Mouse (Mus musculus) splenic B cell, adult 2 months (primary cell): Measurements from ENCODE around the gene Gfpt2.

Experiments
- DNase-seq: peaks from one replicate; pipeline ENCODE4 v3.0.0-alpha.2; 2011; ENCODE audit warnings: low read depth, low spot score
- H3K27me3 ChIP-seq: 2 replicates; pipeline ENCODE4 v1.6.1; 2012; ENCODE audit warnings: mild to moderate bottlenecking, low read length, moderate library complexity, mixed read lengths; ENCODE audit not compliant: control insufficient read depth, poor library complexity, insufficient read depth, severe bottlenecking
- H3K36me3 ChIP-seq: 2 replicates; pipeline ENCODE4 v1.6.1; 2012; ENCODE audit warnings: mild to moderate bottlenecking, low read length, moderate library complexity, mixed read lengths; ENCODE audit not compliant: control insufficient read depth, poor library complexity, insufficient read depth, severe bottlenecking

Gene Gfpt2

GRCm38 (mm10) chr11:49869762-49870161, 75.8 kb downstream of the Gfpt2 start:
- H3K36me3 ChIP-seq: peaks cover 12% of the 10 kb centered on the region
- DNase-seq: peak; percentile 79
- H3K27me3 ChIP-seq: no peaks in the 10 kb centered on the region

DNA sequence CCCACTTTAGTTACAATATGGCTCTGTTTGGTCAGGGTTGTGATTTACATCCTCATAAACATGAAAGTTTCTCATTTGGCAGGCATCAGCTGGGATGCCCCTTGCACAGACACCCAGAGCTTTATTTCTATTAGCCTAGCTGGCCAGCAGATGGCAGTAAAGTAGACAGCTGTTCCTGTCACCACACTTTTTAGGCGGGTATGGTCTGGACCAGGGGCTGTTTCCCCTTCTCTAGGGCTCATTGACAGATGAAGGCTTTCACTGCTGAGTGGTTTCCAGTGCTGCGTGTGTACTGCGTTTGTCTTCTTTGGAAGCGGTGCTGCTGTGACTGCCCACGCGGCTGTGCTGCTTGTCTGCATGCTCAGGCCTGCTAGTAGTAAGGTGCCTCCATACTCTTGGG, 77.9 kb downstream of the Gfpt2 start:
- Histone ChIP-seq H3K27me3 (no peaks in the 10 kb centered on the region), H3K36me3 (peaks cover 13% of the 10 kb centered on the region)
- peak; percentile 66 for DNase-seq

DNA sequence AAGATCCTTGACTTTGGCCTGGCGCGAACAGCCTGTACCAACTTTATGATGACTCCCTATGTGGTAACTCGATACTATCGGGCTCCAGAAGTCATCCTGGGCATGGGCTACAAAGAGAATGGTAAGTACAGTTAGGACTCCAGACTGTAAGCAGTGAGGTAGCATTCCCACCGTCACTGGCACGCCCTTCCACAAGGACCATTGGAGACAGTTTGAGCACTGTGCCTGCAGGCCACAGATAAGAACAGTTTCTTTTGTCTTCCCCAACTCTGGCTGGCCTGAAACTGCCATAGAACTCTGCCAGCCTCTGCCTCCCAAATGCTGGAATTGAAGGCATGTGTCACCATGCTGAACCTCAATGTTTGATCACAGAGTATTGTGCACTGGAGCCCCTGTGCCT, 78.8 kb downstream of the Gfpt2 start:
- peaks cover 10% of the 10 kb centered on the region for H3K36me3 ChIP-seq
- H3K27me3 ChIP-seq: no peaks in the 10 kb centered on the region
- DNase-seq: no peak

DNA sequence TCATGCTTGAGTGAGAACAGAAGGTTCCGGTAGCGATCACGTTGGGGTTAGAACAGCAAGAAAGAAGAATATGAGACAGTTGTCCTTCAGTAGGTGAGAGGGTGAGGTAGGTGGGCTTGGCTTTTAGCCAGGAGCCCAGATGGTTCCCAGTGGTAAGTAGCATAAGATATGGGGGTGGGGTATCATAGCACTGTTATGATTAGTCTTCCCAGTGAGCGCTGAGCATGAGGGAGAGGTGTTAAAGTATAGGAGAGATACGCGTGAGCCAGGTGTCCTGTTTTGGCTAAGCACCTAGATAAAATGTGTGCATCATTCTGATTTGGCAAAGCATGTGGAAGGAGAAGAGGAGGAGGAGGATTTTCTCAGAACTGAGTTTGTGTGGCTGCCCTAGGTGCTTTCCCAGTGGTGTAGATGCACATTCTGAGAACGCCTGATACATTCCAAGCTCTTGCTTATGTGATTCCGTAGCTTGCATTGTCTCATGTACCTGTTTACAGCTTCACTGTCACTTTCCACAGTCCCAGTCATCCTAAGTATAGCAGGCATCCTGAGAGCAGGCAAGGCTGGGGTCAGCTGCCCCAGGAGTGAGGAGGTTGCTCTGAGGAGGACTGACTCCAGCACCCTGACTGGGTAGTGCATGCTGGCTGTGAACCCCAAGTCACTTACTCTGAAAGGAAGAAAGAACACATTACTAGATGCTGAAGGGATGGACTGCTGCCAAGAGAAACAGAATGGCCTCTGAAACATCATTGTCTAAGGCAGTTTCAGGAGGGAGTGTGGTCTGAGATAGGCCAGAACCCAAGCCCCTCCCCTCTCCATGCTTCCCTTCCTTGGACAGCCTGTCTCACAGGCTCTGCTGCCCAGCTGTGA, 83.2 kb downstream of the Gfpt2 start:
- H3K36me3 ChIP-seq: peaks cover 8% of the 10 kb centered on the region
- DNase-seq: no peak
- no peaks in the 10 kb centered on the region for H3K27me3 ChIP-seq

GRCm38 (mm10) chr11:49879950-49880642, 86.1 kb downstream of the Gfpt2 start:
- Histone ChIP-seq H3K36me3 (peaks cover 5% of the 10 kb centered on the region), H3K27me3 (no peaks in the 10 kb centered on the region)
- DNase-seq: no peak

- peaks cover 6% of the 10 kb centered on the region for H3K36me3 ChIP-seq
- no peaks in the 10 kb centered on the region for H3K27me3 ChIP-seq
- DNase-seq: no peak
These were observed 89.4 kb downstream of the Gfpt2 start for GRCm38 (mm10) chr11:49883394-49883793.
